In genomic region chr2:71872801-71873443, GRCm38 (mm10) we compare ENCODE assay signal across 8 mouse cellular contexts. TPM values are rescaled to one million over a fixed set of nuclear protein-coding genes. Genes with fewer than 3 reads are reported as not detected.
A peak's percentile ranks its signal among the peaks of the same experiment; 100 is the strongest.
DNase-seq lines count a peak whose midpoint lies in the region; ATAC-seq and TF ChIP-seq lines count a peak whose summit lies in the region.

TSS of gene Pdk1 (plus strand) at chr2:71873224.

- H3K79me2 ChIP-seq in heart, adult 2 months (replicated peaks; ENCODE audit: control insufficient read depth, insufficient read depth, low read length) = no peaks in the 10 kb centered on the region

- peak within 1 kb of the TSS; percentile 88 for H3K9ac ChIP-seq in embryonic facial prominence, embryonic 14.5 days (ENCODE audit: low read depth, low read length)
- peak within 1 kb of the TSS; percentile 81 for H3K9ac ChIP-seq in heart, adult 2 months (ENCODE audit: low read depth, low read length)
- H3K9ac ChIP-seq in limb, embryonic 13.5 days = peak within 1 kb of the TSS; percentile 90
- peak within 1 kb of the TSS; percentile 77 for H3K9ac ChIP-seq in midbrain, embryonic 16.5 days (ENCODE audit: low read depth, low read length)

- peak within 1 kb of the TSS; percentile 92 for H3K27ac ChIP-seq in embryonic facial prominence, embryonic 14.5 days (replicated peaks; ENCODE audit: low read depth, low read length)
- peak within 1 kb of the TSS; percentile 95 for H3K27ac ChIP-seq in heart, adult 2 months
- H3K27ac ChIP-seq in limb, embryonic 13.5 days = peak within 1 kb of the TSS; percentile 92
- H3K27ac ChIP-seq in midbrain, embryonic 16.5 days (ENCODE audit: low read length) = peak within 1 kb of the TSS; percentile 85

- H3K4me2 ChIP-seq in embryonic facial prominence, embryonic 14.5 days (ENCODE audit: low read depth, low read length) = peak within 1 kb of the TSS; percentile 89
- peak within 1 kb of the TSS; percentile 86 for H3K4me2 ChIP-seq in limb, embryonic 13.5 days (replicated peaks)
- peak within 1 kb of the TSS; percentile 88 for H3K4me2 ChIP-seq in midbrain, embryonic 16.5 days (ENCODE audit: low read length)

- H3K4me1 ChIP-seq in embryonic facial prominence, embryonic 14.5 days (ENCODE audit: control insufficient read depth, insufficient read depth, low read length) = peaks cover 11% of the 10 kb centered on the region; the same call in 1 of the 2 replicates
- H3K4me1 ChIP-seq in heart, adult 2 months (ENCODE audit: control insufficient read depth, insufficient read depth, low read length) = peaks cover 4% of the 10 kb centered on the region
- H3K4me1 ChIP-seq in limb, embryonic 13.5 days = peaks cover 22% of the 10 kb centered on the region
- peaks cover 5% of the 10 kb centered on the region; the same call in 1 of the 2 replicates for H3K4me1 ChIP-seq in midbrain, embryonic 16.5 days (ENCODE audit: control insufficient read depth, insufficient read depth, low read length)

- H3K4me3 ChIP-seq in embryonic facial prominence, embryonic 14.5 days (ENCODE audit: low read depth, low read length) = peak within 1 kb of the TSS; percentile 90
- H3K4me3 ChIP-seq in heart, adult 2 months = peak within 1 kb of the TSS; percentile 96
- peak within 1 kb of the TSS; percentile 83 for H3K4me3 ChIP-seq in limb, embryonic 13.5 days
- H3K4me3 ChIP-seq in midbrain, embryonic 16.5 days (ENCODE audit: low read depth, low read length) = peak within 1 kb of the TSS; percentile 82

- DNase-seq in 3T3-L1 (ENCODE audit: low read depth, low spot score) = peak; percentile 96
- peak; percentile 95 to 98 for DNase-seq in adrenal gland, postnatal 4 days (ENCODE audit: low spot score in 2 of 2)
- peak; percentile 98 for DNase-seq in embryonic facial prominence, embryonic 14.5 days (ENCODE audit: low spot score)
- DNase-seq in heart, adult 2 months = peak; percentile 99 to 100
- peak; percentile 98 for DNase-seq in kidney, adult 8-10 months
- peak; percentile 98 to 100 for DNase-seq in spleen, postnatal 10 days (ENCODE audit: low spot score in 2 of 2)

- peak; percentile 53 for TF ChIP-seq POLR2A in heart, adult 2 months (IDR thresholded peaks at IDR 0.05; ENCODE audit: insufficient read depth, low read depth, low read length)

- ATAC-seq in embryonic facial prominence, embryonic 14.5 days (ENCODE audit: low read depth) = peak; percentile 97
- peak; percentile 96 for ATAC-seq in limb, embryonic 13.5 days (ENCODE audit: low FRiP score, low read depth)
- ATAC-seq in midbrain, embryonic 16.5 days = peak; percentile 97

- intact Hi-C loops in heart, adult 2 months (cut with DNase I) = no loop called here

- TF ChIP-seq CTCF in heart, adult 2 months (IDR thresholded peaks at IDR 0.05) = no peak

- H3K27me3 ChIP-seq in embryonic facial prominence, embryonic 14.5 days (replicated peaks; ENCODE audit: control insufficient read depth, insufficient read depth, low read length) = peaks cover 4% of the 10 kb centered on the region
- H3K27me3 ChIP-seq in heart, adult 2 months (ENCODE audit: control insufficient read depth, insufficient read depth, low read length) = no peaks in the 10 kb centered on the region
- no peaks in the 10 kb centered on the region for H3K27me3 ChIP-seq in limb, embryonic 13.5 days
- no peaks in the 10 kb centered on the region for H3K27me3 ChIP-seq in midbrain, embryonic 16.5 days (ENCODE audit: control insufficient read depth, insufficient read depth, low read depth, low read length)

- no peak; the same call in 1 of the 2 replicates for TF ChIP-seq EP300 in heart, adult 2 months (IDR thresholded peaks at IDR 0.05; ENCODE audit: insufficient read depth, low read depth, low read length)

- H3K9me3 ChIP-seq in embryonic facial prominence, embryonic 14.5 days (ENCODE audit: control insufficient read depth, low read length) = no peaks in the 10 kb centered on the region
- no peaks in the 10 kb centered on the region for H3K9me3 ChIP-seq in limb, embryonic 13.5 days
- no peaks in the 10 kb centered on the region for H3K9me3 ChIP-seq in midbrain, embryonic 16.5 days (replicated peaks; ENCODE audit: control insufficient read depth, low read length, poor library complexity, severe bottlenecking)

- H3K36me3 ChIP-seq in embryonic facial prominence, embryonic 14.5 days (ENCODE audit: control insufficient read depth, insufficient read depth, low read length) = peaks cover 2% of the 10 kb centered on the region; the same call in 1 of the 2 replicates
- H3K36me3 ChIP-seq in heart, adult 2 months (ENCODE audit: control insufficient read depth, insufficient read depth, low read length) = peaks cover 4% of the 10 kb centered on the region
- peaks cover 11% of the 10 kb centered on the region; the same call in 1 of the 2 replicates for H3K36me3 ChIP-seq in limb, embryonic 13.5 days
- no peaks in the 10 kb centered on the region for H3K36me3 ChIP-seq in midbrain, embryonic 16.5 days (ENCODE audit: control insufficient read depth, insufficient read depth, low read length)

- 1% methylated on average over 22 of the region's 55 CpGs for WGBS in embryonic facial prominence, embryonic 14.5 days
- under 1% methylated on average over 55 of the region's 55 CpGs for WGBS in heart, adult 2 months
- under 1% methylated on average over 54 of the region's 55 CpGs for WGBS in limb, embryonic 13.5 days
- WGBS in midbrain, embryonic 16.5 days = under 1% methylated on average over 53 of the region's 55 CpGs

RNA-seq across cellular contexts. Expression of gene Pdk1, which starts in this region (rescaled TPM):
- total RNA-seq in adrenal gland, postnatal 4 days (2021) = 10 to 100 TPM; 47.4 to 60.1 TPM
- polyA plus RNA-seq in embryonic facial prominence, embryonic 14.5 days (2014; fragmentation: Nextera tagmentation; extraction: Ambion mirVana) = 54.7 and 67.2 TPM in 2 replicates
- total RNA-seq in heart, adult 2 months (2021) = 100 to 1,000 TPM; 142 to 170 TPM
- 28.9 and 62.2 TPM in 2 replicates for polyA plus RNA-seq in heart, adult 2 months (2012; rRNA removed)
- polyA plus RNA-seq in limb, embryonic 13.5 days (2015; fragmentation: Nextera tagmentation; extraction: Ambion mirVana) = 55.2 and 58.7 TPM in 2 replicates
- 23.9 and 27.7 TPM in 2 replicates for polyA plus RNA-seq in midbrain, embryonic 16.5 days (2015; fragmentation: Nextera tagmentation; extraction: Ambion mirVana)

Comparison
In these comparisons a context has a peak if more than half of its experiments do, and no peak if none do; other contexts are left out.
1. Peak in every context shown above with its lines: DNase-seq, ATAC-seq, H3K4me3 ChIP-seq and H3K27ac ChIP-seq.